Mouse (Mus musculus): ENCODE results near the gene Kdelc1.

- TF ChIP-seq CTCF (IDR thresholded peaks at IDR 0.05; ENCODE audit: borderline replicate concordance, extremely low read depth, insufficient read depth, insufficient read length) (no peak), POLR2A (IDR thresholded peaks at IDR 0.05; ENCODE audit: borderline replicate concordance, extremely low read depth, insufficient read depth, insufficient read length, poor library complexity, severe bottlenecking) (no peak)
These were observed 39.7 kb upstream of the Kdelc1 start for GRCm38 (mm10) chr1:44158317-44158716.

All from brain, embryonic 14.5 days (tissue).